Mouse (Mus musculus): ENCODE data around the gene Ubxn4.
"Not testable (repeated sequence)": the region's sequence is repeated elsewhere in the genome, so short reads cannot be mapped to it uniquely, and the experiment has no call there.

Ubxn4 gene

GRCm38 (mm10) chr1:128243627-128243995 is at the start of gene Ubxn4:
Gene Ubxn4 (plus strand): TSS chr1:128243964.
- in situ Hi-C loops (cut with MboI; ENCODE audit: low sequenced_read_pairs), result no loop called here

DNA sequence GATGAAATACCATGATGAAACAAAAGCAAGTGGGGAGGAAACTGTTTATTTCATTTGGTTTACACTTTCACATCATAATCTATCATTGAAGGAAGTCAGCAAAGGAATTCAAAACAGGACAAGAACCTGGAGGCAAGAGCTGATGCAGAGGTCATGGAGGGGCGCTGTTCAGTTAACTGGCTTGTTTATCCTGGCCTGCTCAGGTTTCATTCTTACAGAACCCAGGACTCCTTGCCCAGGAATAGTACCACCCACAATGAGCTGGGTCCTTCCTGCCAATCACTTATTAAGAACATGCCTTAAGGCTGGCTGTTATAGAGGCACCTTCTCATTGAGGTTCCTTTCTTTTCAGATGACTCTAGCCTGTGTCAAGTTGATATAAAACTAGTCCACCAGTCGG is 49.8 kb upstream of the Ubxn4 start:
- in situ Hi-C loops (cut with MboI; ENCODE audit: low sequenced_read_pairs), result no loop called here

- in situ Hi-C loops (cut with MboI; ENCODE audit: low sequenced_read_pairs), result no loop called here
Observed at GRCm38 (mm10) chr1:128197353-128197752, 46.4 kb upstream of the Ubxn4 start.

DNA sequence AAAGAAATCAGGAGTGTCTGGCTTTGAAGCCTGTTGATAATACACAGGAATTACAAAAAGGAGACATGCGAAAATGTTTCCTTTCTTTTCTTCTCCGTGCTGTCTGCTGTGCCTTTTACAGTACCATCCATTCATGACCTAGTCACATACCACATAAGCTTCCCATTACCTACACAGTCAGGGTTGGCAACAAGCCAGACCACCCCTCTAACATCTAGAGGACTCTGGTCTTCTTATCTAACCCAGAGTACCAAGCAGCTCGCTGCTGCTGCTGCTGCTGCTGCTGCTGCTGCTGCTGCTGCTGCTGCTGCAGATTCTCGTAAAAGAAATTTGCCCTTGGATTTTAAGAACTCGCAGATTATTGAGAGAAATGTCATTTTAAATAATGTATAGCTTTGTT is 30.5 kb upstream of the Ubxn4 start:
- in situ Hi-C loops (cut with MboI; ENCODE audit: low sequenced_read_pairs), result no loop called here

GRCm38 (mm10) chr1:128221886-128222285 is 21.9 kb upstream of the Ubxn4 start:
- in situ Hi-C loops (cut with MboI; ENCODE audit: low sequenced_read_pairs), result no loop called here

- in situ Hi-C loops (cut with MboI; ENCODE audit: low sequenced_read_pairs), result no loop called here
Observed at GRCm38 (mm10) chr1:128223304-128223703, 20.5 kb upstream of the Ubxn4 start.

DNA sequence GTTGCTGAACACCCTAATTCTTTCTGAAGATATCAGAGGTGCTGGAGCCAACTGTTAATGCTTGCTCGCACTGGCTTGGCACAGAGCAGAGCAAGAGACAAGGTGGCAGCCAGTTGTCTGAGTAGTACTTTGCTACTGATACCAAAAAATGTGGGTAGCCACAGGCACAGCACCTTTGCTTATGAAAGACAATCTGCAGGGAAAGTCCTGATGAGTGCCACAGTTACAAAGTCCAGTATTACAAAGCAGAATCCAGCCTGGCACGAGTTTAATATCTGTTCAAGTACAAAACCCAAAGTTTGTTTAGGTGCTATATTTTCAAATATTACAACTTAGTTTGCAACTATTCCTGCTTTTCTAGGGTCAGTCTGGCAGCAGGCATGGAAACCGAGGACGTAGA is 8.6 kb upstream of the Ubxn4 start:
- in situ Hi-C loops (cut with MboI; ENCODE audit: low sequenced_read_pairs), result no loop called here

DNA sequence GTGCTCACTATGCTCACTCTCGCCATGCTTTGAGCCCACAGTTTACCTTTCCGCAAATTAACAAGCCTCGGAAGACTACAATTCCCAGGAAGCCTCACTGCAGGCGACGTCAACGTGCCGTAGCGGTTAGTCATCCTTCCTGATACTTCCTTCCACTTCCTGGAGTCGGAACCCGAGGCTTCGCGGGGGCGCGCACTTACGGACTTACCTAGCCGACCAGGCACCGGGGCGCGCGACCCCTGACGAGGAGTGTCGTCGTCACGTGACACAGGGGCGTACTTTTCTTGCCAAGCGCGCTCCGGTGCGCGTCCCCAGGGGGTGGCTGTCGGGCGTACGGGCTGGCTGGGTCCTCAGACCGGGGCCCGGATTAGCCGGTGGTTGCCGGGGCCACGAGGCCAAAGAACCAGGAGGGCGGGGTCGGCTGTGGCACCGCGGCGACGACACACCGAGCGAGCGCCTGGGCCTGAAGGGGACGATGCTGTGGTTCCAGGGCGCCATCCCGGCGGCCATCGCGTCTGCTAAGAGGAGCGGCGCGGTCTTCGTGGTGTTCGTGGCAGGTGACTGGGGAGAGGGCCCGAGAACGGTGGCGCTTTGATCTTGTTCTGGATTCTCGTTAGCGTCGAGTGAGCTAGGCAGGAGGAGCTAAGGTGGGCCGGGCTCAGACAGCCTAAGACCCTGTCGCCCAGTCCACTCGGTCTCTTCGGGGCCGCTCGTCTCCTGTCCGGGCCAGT is 397 bp downstream of the Ubxn4 start:
- in situ Hi-C loops (cut with MboI; ENCODE audit: low sequenced_read_pairs), result no loop called here

DNA sequence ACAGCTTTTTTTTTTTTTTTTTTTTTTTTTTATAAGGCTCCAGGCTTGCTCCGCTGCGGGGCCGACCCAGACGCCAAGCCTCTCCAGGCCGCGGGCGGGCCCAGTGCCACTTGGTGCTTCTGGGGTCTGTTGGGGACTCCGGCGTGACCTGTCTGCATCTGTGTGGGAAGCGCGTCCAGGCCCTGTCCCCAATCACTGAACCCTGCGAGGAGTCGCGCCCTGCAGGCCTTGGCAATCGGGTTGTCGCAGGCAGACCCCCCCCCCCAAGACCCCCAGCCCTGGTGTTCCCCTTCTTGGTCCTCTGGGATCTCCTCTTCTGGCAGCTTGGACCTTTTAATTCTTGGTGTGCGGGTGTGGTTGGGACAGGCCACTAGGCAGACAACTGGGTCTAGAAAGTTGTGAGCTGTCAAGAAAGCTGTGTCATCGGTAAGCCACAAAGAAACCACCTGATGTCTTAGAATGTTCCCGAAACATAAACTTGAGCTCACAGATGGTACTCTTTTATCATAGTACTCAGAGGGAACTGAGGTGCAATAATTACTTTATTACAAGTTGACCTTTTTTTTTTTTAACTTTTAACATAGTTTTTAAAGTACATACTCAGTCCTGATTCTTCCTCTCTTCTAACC is 1.1 kb downstream of the Ubxn4 start:
- in situ Hi-C loops (cut with MboI; ENCODE audit: low sequenced_read_pairs), result no loop called here

- in situ Hi-C loops (cut with MboI; ENCODE audit: low sequenced_read_pairs), result not testable (repeated sequence)
Observed at GRCm38 (mm10) chr1:128267061-128267460, 23.3 kb downstream of the Ubxn4 start.

DNA sequence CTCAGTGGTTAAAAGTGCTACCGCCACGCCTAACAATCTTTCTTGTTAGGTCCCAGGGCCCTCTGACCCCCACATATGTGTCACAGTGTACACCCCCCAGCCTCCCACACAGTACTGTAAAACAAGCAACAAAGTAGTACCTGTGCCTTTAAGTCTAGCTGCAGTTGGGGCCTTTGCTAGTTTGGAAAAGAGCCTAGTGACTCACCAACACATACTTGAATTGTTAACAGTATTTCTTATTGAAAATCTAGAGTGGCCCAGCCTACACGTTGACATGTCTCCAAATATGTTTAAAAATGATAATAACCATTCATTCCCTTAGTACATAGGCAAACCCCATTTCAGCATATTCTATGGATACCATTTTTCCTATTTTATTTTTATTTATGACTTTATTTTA is 27.0 kb downstream of the Ubxn4 start:
- in situ Hi-C loops (cut with MboI; ENCODE audit: low sequenced_read_pairs), result no loop called here

DNA sequence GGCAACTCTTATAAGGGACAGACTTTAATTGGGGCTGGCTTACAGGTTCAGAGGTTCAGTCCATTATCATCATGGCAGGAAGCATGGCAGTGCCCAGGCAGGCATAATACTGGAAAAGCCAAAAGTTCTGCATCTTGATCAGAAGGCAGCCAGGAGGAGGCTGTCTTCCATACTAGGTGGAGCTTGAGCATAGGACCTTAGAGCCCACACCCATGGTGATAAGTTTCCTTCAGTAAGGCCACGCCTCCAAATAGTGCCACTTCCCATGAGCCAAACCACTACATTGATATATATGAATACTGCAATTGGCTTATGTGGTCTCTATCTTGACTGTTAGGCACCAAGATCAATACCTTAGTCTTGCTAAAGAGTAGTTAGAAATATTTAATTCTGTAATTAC is 32.1 kb downstream of the Ubxn4 start:
- in situ Hi-C loops (cut with MboI; ENCODE audit: low sequenced_read_pairs), result no loop called here

DNA sequence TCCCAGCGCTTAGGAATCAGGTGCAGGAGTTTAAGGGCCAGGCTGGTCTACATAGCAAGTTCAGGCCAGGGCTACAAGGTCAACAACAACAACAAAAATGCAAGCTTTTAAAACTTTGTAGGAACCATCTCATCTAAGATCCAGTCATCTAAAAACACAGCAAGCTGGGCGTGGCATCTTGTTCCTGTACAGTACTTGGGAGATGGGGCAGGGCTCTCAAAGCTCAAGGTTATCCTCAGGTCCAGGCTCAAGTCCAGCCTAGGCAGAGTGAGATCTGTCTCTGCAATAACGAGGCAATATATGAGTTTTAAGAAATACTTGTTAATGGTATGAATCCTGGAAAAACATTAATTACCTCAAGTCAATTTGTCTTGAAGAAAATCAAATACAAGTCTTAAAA is 34.8 kb downstream of the Ubxn4 start:
- in situ Hi-C loops (cut with MboI; ENCODE audit: low sequenced_read_pairs), result no loop called here

DNA sequence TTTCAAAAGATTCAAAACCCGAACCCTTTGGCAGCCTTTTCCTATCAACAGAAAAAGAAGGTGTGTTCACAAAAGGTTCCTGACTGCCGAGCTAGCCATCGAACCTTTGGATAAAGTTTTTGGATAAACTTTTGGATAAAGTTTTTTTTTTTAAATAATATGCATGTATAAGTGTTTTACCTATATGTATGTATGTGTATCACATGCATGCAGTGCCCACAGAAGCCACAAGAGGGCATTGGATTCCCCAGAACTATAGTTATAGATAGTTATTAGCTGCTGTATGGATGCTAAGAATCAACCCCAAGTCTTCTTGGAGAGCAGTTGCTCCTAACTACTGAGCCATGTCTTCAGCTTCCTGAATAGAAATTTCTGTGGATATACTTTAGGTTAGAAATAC is 38.0 kb downstream of the Ubxn4 start:
- in situ Hi-C loops (cut with MboI; ENCODE audit: low sequenced_read_pairs), result no loop called here

GRCm38 (mm10) chr1:128282924-128283323 is 39.2 kb downstream of the Ubxn4 start:
- in situ Hi-C loops (cut with MboI; ENCODE audit: low sequenced_read_pairs), result no loop called here

- in situ Hi-C loops (cut with MboI; ENCODE audit: low sequenced_read_pairs), result no loop called here
Observed at GRCm38 (mm10) chr1:128284157-128284690, 40.5 kb downstream of the Ubxn4 start.

- in situ Hi-C loops (cut with MboI; ENCODE audit: low sequenced_read_pairs), result no loop called here
Observed at GRCm38 (mm10) chr1:128285136-128285535, 41.4 kb downstream of the Ubxn4 start.

DNA sequence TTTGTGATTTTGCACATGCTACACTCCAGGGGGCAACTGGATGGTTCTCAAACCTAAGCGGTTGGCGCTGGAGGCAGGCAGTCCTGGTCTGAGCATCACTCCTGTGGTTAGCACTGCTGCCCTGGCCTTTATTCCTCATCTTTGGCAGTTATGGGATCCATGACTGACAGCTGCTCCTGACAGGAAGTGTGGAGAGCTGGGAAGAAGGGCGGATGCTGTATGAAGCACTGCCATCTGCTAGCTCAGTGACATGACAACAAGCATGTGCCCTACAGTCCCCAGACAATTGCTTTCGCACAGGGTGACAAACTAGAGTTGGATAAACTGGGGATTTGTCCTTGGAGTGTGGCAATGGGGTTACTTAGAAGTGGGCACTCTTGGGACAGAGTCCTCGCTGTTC is 46.5 kb downstream of the Ubxn4 start:
- in situ Hi-C loops (cut with MboI; ENCODE audit: low sequenced_read_pairs), result no loop called here

GRCm38 (mm10) chr1:128293524-128293923 is 49.8 kb downstream of the Ubxn4 start:
- in situ Hi-C loops (cut with MboI; ENCODE audit: low sequenced_read_pairs), result no loop called here

GRCm38 (mm10) chr1:128295296-128295695 is 51.5 kb downstream of the Ubxn4 start:
- in situ Hi-C loops (cut with MboI; ENCODE audit: low sequenced_read_pairs), result no loop called here

GRCm38 (mm10) chr1:128295717-128296528 is 52.2 kb downstream of the Ubxn4 start:
- in situ Hi-C loops (cut with MboI; ENCODE audit: low sequenced_read_pairs), result no loop called here

- in situ Hi-C loops (cut with MboI; ENCODE audit: low sequenced_read_pairs), result no loop called here
Observed at GRCm38 (mm10) chr1:128303900-128304299, 60.1 kb downstream of the Ubxn4 start.

Measured in CH12F3 (cell line).